Mouse (Mus musculus): ENCODE data around the gene Bex2.
"Not testable (repeated sequence)": the region's sequence is repeated elsewhere in the genome, so short reads cannot be mapped to it uniquely, and the experiment has no call there.

DNA sequence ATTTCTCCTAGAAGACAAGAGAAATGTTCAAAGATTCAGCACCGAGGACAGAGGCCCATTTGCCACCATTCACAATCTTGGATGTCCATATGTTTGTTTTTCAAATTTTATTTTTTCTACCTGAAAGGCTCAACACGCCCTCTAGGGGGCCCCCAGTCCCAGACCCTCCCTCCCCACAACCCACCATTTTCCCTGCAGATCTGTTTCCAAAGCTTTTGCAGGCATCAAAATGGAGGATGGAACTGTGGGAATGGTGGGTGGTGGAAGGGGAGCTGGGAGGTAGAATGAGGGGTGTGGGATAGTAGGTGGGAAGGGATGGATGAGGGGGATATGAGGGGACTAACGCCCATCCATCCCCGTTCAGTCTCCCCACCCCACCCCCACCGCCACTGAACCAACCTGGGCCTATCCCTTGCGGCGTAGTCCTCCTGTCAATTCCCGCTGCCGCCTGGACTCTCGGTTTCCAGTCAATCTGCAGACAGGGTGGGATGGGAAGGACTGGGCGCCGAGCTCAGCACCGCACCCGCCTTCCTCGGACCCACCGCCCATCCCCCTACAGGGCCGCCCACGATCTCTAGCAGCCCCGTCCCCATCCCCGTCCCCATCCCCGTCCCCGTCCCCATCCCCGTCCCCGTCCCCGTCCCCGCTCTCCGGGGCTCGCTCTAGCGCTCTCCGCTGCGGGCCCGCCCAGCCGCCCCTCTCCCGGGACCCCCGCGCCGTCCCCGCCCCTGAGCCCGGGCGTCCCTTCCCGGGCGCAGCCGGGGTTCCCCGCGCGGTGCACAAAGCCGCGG lies 640 bp downstream of the Bex2 start:
- TF ChIP-seq EP300 (IDR thresholded peaks at IDR 0.05; ENCODE audit: insufficient read depth, low read depth, low read length); POLR2A (IDR thresholded peaks at IDR 0.05; ENCODE audit: insufficient read depth, low read length); CTCF (IDR thresholded peaks at IDR 0.05; ENCODE audit: low read depth, low read length): not testable (repeated sequence)

Data from ES-Bruce4 (cell line).